Mouse (Mus musculus) brain, embryonic 18.5 days (tissue): ENCODE data around the gene Vmn1r157.
"Not testable (repeated sequence)": the region's sequence is repeated elsewhere in the genome, so short reads cannot be mapped to it uniquely, and the experiment has no call there.

Experiments used
- DNase-seq: peaks from one replicate; pipeline ENCODE4 v3.0.0-alpha.2; 2012; ENCODE audit warnings: low read depth, low spot score

Vmn1r157 gene

DNA sequence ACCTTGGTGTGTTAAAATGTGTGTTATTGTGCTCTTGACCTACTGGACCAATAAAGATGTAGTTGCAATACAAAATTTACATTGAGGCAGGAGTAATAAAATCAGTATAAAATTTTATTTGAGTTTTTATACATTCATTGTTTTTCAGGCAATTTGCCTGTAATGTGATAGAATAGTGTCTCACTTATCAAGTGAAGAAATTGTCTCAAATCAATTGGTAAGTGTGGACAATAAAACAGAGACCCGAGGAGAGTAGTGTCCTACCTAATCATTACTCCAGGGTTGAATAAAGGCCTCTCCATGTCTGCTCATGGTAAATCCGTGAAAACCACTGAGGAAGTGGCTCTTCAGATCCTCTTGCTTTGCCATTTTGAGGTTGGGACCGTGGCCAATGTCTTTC is at the start of gene Vmn1r157:
TSS of gene Vmn1r157 (plus strand) at position 301 of the 400 bp plus-strand sequence.
- not testable (repeated sequence) for DNase-seq

GRCm38 (mm10) chr7:22719610-22720009 is 41.9 kb upstream of the Vmn1r157 start, which contains the start of gene Gm4567:
TSS of gene Gm4567 (minus strand) at chr7:22719710.
- not testable (repeated sequence) for DNase-seq

GRCm38 (mm10) chr7:22775981-22776380 is 14.5 kb downstream of the Vmn1r157 start:
- DNase-seq: not testable (repeated sequence)

DNA sequence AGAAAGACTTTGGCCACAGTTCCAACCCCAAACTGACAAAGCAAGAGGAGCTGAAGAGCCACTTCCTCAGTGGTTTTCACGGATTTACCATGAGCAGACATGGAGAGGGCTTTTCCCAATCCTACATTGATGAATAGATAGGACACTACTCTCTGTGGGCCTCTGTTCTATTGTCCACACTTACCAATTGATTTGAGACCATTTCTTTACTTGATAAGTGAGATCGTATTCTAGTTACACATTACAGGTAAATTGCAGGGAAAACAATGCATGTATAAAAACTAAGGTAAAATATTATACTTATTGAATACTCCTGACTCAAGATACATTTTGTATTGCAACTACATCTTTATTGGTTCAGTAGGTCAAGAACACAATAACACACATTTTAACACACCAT is 29.2 kb downstream of the Vmn1r157 start, which contains the start of gene Vmn1r158:
TSS of gene Vmn1r158 (minus strand) at position 101 of the 400 bp plus-strand sequence.
- not testable (repeated sequence) for DNase-seq
